Mouse (Mus musculus) stomach, embryonic 16.5 days (tissue): ENCODE results near the gene Rdh9. TPM values are rescaled to one million over a fixed set of nuclear protein-coding genes. Genes with fewer than 3 reads are reported as not detected.
A peak's percentile ranks its signal among the peaks of the same experiment; 100 is the strongest.

Experiments used
- ATAC-seq: fragments of 200-750 bp; cut with Nextera tagmentation; 2 replicates; pipeline ENCODE4 v1.8.0; 2017; ENCODE audit warnings: moderate number of reproducible peaks, moderate TSS enrichment; ENCODE audit not compliant: insufficient read depth, low FRiP score
- H3K27ac ChIP-seq: fragments of 300-500 bp; sonication (generic); 2 replicates; pipeline ENCODE4 v1.5.1; 2014; ENCODE audit warnings: low read length
- H3K27me3 ChIP-seq: fragments of 300-500 bp; sonication (generic); 2 replicates; pipeline ENCODE4 v1.6.1; 2014; ENCODE audit warnings: low read length, control low read depth, mixed read lengths; ENCODE audit not compliant: control insufficient read depth, insufficient read depth
- H3K36me3 ChIP-seq: fragments of 300-500 bp; sonication (generic); 2 replicates; pipeline ENCODE4 v1.6.1; 2014; ENCODE audit warnings: low read length; ENCODE audit not compliant: control insufficient read depth, insufficient read depth
- H3K4me1 ChIP-seq: fragments of 300-500 bp; sonication (generic); 2 replicates; pipeline ENCODE4 v1.6.1; 2014; ENCODE audit warnings: low read length, control low read depth, mixed read lengths; ENCODE audit not compliant: control insufficient read depth, insufficient read depth
- H3K4me2 ChIP-seq: fragments of 300-500 bp; sonication (generic); 2 replicates; pipeline ENCODE4 v1.6.1; 2014; ENCODE audit warnings: low read depth, low read length, mixed read lengths
- H3K4me3 ChIP-seq: fragments of 300-500 bp; sonication (generic); replicated peaks from 2 replicates; pipeline ENCODE4 v1.5.1; 2014; ENCODE audit warnings: mild to moderate bottlenecking, low read length
- H3K9ac ChIP-seq: fragments of 300-500 bp; sonication (generic); 2 replicates; pipeline ENCODE4 v1.6.1; 2014; ENCODE audit warnings: low read length
- H3K9me3 ChIP-seq: fragments of 300-500 bp; sonication (generic); replicated peaks from 2 replicates; pipeline ENCODE4 v1.6.1; 2016; ENCODE audit warnings: low read length, control low read depth; ENCODE audit not compliant: control insufficient read depth
- WGBS: fragments of 180-500 bp; shearing (Covaris S2); extraction: QIAGEN DNeasy Blood & Tissue Kit; methylation state at CpG from one replicate; pipeline ENCODE4 v1.1.7; 2014; 5-methylcytosine and 5-hydroxymethylcytosine counted together
- polyA plus RNA-seq: library from polyadenylated mRNA; unstranded; fragments of >200 nt; fragmentation: Nextera tagmentation; extraction: Ambion mirVana; gene quantifications from 2 replicates; pipeline ENCODE4 v1.2.1, GENCODE M21; 2015

The Rdh9 gene
- polyA plus RNA-seq, 1 experiment from 2014 or later, result 0.06 TPM

DNA sequence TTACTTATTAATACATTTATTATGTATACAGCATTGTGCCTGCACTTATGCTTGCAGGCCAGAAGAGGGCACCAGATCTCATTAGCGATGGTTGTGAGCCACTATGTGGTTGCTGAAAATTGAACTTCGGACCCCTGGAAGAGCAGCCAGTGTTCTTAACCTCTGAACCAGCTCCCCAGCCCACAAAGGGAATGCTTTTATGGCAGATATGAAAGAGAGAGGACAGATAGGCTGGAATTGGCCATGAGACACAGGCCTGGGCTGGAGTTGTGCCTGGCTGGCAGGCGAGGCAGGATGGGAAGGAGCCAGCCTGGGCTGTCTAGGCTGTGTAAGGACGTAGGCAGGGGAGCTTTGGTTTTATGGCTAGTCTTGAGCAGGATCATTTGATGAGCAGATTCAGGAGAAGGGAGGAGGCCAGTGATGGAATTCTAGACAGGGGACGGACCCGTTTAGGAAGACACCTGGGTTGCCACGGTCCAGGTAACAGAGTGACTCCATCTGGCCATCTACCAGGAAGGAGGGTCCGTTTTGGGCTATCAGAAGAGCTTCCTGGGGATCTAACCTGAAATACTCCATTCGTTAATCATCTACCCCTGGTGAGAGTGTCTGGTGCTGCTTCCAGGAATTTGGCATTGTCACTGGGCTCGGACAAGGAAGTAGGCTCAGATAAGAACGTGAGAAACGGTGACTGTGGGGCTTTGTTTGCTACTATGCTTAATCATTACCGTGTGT, 37.9 kb upstream of the Rdh9 start:
- Histone ChIP-seq H3K4me1 (peaks cover 9% of the 10 kb centered on the region; the same call in 1 of the 2 replicates), H3K36me3 (peaks cover 18% of the 10 kb centered on the region), H3K9ac (no peak overlapping the region), H3K4me2 (peak overlapping the region; percentile 61), H3K27ac (no peak overlapping the region), H3K27me3 (no peaks in the 10 kb centered on the region), H3K4me3 (no peak overlapping the region; the same call in 1 of the 2 replicates), H3K9me3 (peaks cover 4% of the 10 kb centered on the region)
- no peak; the same call in 1 of the 2 replicates for ATAC-seq
- WGBS, result 35% methylated on average over 13 of the region's 13 CpGs

- peaks cover 9% of the 10 kb centered on the region; the same call in 1 of the 2 replicates for H3K4me1 ChIP-seq
- peak within 1 kb of the TSS; percentile 58 for H3K27ac ChIP-seq
- WGBS, result under 1% methylated on average over 42 of the region's 61 CpGs
- peak within 1 kb of the TSS; percentile 93 for H3K9ac ChIP-seq
- H3K9me3 ChIP-seq, result peaks cover 4% of the 10 kb centered on the region
- H3K4me2 ChIP-seq, result peak within 1 kb of the TSS; percentile 79
- H3K36me3 ChIP-seq, result peaks cover 27% of the 10 kb centered on the region
- ATAC-seq, result peak; percentile 85
- peak within 1 kb of the TSS; percentile 79 for H3K4me3 ChIP-seq
- H3K27me3 ChIP-seq, result no peaks in the 10 kb centered on the region
Observed at GRCm38 (mm10) chr10:127739083-127739660, 37.0 kb upstream of the Rdh9 start, which contains the start of gene Zbtb39. TSS of gene Zbtb39 (plus strand) at chr10:127739538.

DNA sequence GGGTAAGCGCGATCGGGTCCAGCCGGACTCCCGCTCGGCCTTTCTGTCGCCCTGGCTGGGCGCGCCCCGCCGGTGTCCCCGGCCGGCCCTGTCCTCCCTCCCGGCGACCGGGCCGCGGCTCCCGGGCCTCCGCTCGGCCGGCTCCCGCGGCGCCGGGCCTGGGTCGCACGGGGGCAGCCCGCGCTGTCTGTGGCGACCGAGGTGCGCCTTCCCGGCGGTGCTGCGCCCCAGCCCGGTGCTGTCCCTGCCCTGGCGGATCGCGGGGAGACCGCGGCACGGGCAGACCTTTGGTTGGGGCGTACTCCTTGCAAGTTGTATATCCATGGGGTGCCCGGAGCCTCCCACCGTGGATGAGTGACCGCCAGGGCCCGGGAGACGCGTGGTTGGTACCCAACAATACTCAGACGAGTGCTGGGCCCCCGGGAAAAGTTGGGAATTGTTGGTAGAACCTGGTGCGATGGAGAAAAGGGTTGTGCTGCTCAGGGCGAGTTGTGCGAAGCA, 36.5 kb upstream of the Rdh9 start:
- Histone ChIP-seq H3K27me3 (no peaks in the 10 kb centered on the region), H3K36me3 (peaks cover 30% of the 10 kb centered on the region), H3K4me3 (peak overlapping the region; percentile 79), H3K4me2 (peak overlapping the region; percentile 79), H3K27ac (peak overlapping the region; percentile 58; the same call in 1 of the 2 replicates), H3K9me3 (peaks cover 4% of the 10 kb centered on the region), H3K9ac (peak overlapping the region; percentile 93), H3K4me1 (peaks cover 9% of the 10 kb centered on the region; the same call in 1 of the 2 replicates)
- peak; percentile 49 for ATAC-seq
- under 1% methylated on average over 54 of the region's 55 CpGs for WGBS

- Histone ChIP-seq H3K9ac (no peak overlapping the region), H3K4me3 (no peak overlapping the region), H3K36me3 (peaks cover 30% of the 10 kb centered on the region), H3K9me3 (no peaks in the 10 kb centered on the region), H3K27me3 (no peaks in the 10 kb centered on the region), H3K4me2 (no peak overlapping the region), H3K4me1 (peaks cover 15% of the 10 kb centered on the region), H3K27ac (no peak overlapping the region)
- ATAC-seq, result no peak
- 66% methylated on average over 5 of the region's 5 CpGs for WGBS
Observed at GRCm38 (mm10) chr10:127744661-127745060, 31.5 kb upstream of the Rdh9 start.

GRCm38 (mm10) chr10:127745886-127746285, 30.3 kb upstream of the Rdh9 start:
- H3K9ac ChIP-seq, result no peak overlapping the region
- no peak for ATAC-seq
- no peaks in the 10 kb centered on the region for H3K9me3 ChIP-seq
- no peaks in the 10 kb centered on the region for H3K27me3 ChIP-seq
- peaks cover 30% of the 10 kb centered on the region for H3K36me3 ChIP-seq
- H3K4me1 ChIP-seq, result peaks cover 10% of the 10 kb centered on the region
- 70% methylated on average over 5 of the region's 5 CpGs for WGBS
- no peak overlapping the region for H3K4me2 ChIP-seq
- H3K4me3 ChIP-seq, result no peak overlapping the region
- H3K27ac ChIP-seq, result no peak overlapping the region

GRCm38 (mm10) chr10:127747254-127747653, 28.9 kb upstream of the Rdh9 start:
- H3K27ac ChIP-seq, result no peak overlapping the region
- peaks cover 13% of the 10 kb centered on the region for H3K4me1 ChIP-seq
- H3K4me3 ChIP-seq, result no peak overlapping the region
- H3K36me3 ChIP-seq, result peaks cover 23% of the 10 kb centered on the region
- H3K4me2 ChIP-seq, result no peak overlapping the region
- no peaks in the 10 kb centered on the region for H3K9me3 ChIP-seq
- H3K27me3 ChIP-seq, result no peaks in the 10 kb centered on the region
- no peak overlapping the region for H3K9ac ChIP-seq
- 84% methylated on average over 8 of the region's 8 CpGs for WGBS
- no peak for ATAC-seq

DNA sequence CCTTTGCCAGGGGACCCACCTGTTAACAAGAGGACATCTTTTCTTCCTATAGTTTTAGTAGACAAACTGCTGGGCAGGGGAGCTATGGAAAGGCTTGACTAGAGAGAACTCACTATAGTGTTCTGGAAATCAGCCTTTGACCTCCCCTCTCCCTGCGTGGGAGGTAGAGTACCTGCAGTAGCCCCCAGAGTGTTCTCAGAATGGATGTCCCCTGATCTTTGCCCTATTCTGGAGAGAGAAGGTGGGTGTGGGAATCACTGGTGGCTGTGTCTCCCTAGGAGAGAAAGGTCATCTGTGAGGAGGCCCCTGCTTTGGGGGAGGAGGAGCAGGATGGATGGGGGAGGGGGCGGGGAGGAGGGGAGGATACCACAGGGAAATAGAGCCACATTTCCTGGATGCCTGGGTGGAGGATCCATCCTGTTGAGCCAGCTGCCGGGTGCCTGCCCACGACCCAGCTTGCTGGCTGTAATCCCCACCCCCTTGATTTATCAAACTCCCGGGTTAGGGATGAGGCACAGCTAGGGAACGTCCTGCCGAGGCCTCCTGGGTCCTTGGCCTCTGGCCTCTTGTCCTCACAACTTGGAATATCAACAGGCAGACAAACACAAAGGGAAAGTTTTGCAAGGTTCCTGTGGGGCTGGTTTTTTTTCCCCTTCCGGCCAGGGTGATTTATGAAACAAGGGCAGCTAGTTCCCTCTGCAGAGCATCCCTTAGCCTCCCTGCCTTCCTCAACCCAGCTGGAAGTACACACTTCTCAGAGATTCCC, 27.2 kb upstream of the Rdh9 start:
- H3K36me3 ChIP-seq, result peaks cover 5% of the 10 kb centered on the region; the same call in 1 of the 2 replicates
- no peaks in the 10 kb centered on the region for H3K9me3 ChIP-seq
- 10% methylated on average over 8 of the region's 8 CpGs for WGBS
- H3K4me3 ChIP-seq, result no peak overlapping the region
- no peak for ATAC-seq
- peak overlapping the region; percentile 36; the same call in 1 of the 2 replicates for H3K4me2 ChIP-seq
- no peaks in the 10 kb centered on the region for H3K27me3 ChIP-seq
- 0 out of 2 replicates have a peak overlapping the region, but pooled peaks have one; percentile 26 for H3K9ac ChIP-seq
- peak overlapping the region; percentile 23; the same call in 1 of the 2 replicates for H3K27ac ChIP-seq
- H3K4me1 ChIP-seq, result peaks cover 13% of the 10 kb centered on the region

DNA sequence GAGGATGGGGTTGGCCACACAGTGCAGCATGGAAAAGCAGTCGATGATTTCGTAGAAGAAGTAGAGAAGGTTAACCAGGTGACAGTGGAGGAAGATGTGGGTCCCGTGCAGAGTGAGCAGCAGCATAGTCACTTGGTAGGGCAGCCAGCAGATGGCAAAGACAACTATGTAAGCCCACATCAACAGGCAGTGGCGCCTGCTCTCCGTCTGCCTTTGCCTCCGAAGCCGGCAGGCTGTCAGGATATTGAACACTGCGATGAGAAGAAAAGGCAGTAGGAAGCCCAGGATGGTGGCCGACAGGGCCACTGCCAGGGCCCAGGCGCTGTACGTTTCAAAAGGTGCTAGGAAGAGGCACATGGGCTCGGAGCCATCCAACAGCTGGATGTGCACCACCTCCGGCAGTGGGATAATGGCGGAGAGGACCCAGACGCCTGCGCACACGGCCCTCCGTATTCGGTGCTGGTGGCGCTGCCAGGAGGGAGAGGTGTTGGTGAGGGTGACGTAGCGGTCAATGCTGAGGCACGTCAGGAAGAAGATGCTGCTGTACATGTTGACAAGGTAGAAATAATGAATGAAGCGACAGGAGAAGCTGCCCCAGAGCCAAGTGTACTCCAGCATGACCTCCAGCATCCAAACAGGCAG, 25.9 kb upstream of the Rdh9 start:
- H3K27ac ChIP-seq, result no peak overlapping the region
- ATAC-seq, result no peak
- peak overlapping the region; percentile 19 for H3K4me3 ChIP-seq
- H3K4me1 ChIP-seq, result peaks cover 13% of the 10 kb centered on the region
- peak overlapping the region; percentile 49; the same call in 1 of the 2 replicates for H3K9ac ChIP-seq
- no peaks in the 10 kb centered on the region for H3K27me3 ChIP-seq
- no peaks in the 10 kb centered on the region for H3K9me3 ChIP-seq
- WGBS, result 54% methylated on average over 24 of the region's 24 CpGs
- H3K36me3 ChIP-seq, result no peaks in the 10 kb centered on the region
- H3K4me2 ChIP-seq, result peak overlapping the region; percentile 36
